Mouse (Mus musculus): Measurements from ENCODE around the gene Tagap.
"Not testable (repeated sequence)": the region's sequence is repeated elsewhere in the genome, so short reads cannot be mapped to it uniquely, and the experiment has no call there.

The Tagap gene

GRCm38 (mm10) chr17:7915791-7916190 lies 10.0 kb upstream of the Tagap start:
- peak; percentile 3 for DNase-seq

GRCm38 (mm10) chr17:7916782-7917574 lies 8.8 kb upstream of the Tagap start:
- DNase-seq = peak; percentile 22

- peak; percentile 0 for DNase-seq
These were observed 7.4 kb upstream of the Tagap start for GRCm38 (mm10) chr17:7918355-7918754.

GRCm38 (mm10) chr17:7919209-7919608 lies 6.6 kb upstream of the Tagap start:
- DNase-seq = peak; percentile 13

GRCm38 (mm10) chr17:7922564-7922963 lies 3.2 kb upstream of the Tagap start:
- DNase-seq = peak; percentile 38

GRCm38 (mm10) chr17:7924185-7924725 lies 1.5 kb upstream of the Tagap start:
- DNase-seq = no peak

GRCm38 (mm10) chr17:7927582-7928535 lies 2.1 kb downstream of the Tagap start:
- peak; percentile 82 for DNase-seq

GRCm38 (mm10) chr17:7928662-7929061 lies 2.9 kb downstream of the Tagap start:
- DNase-seq = no peak

- DNase-seq = no peak
These were observed 3.5 kb downstream of the Tagap start for GRCm38 (mm10) chr17:7929279-7929678.

- no peak for DNase-seq
These were observed 5.5 kb downstream of the Tagap start for GRCm38 (mm10) chr17:7931096-7931990.

- not testable (repeated sequence) for DNase-seq
These were observed 6.3 kb downstream of the Tagap start for GRCm38 (mm10) chr17:7932121-7932520.

GRCm38 (mm10) chr17:7939640-7940039 lies 13.8 kb downstream of the Tagap start:
- peak; percentile 60 for DNase-seq

GRCm38 (mm10) chr17:7945117-7946052 lies 19.6 kb downstream of the Tagap start, which contains the start of gene Rsph3a:
Rsph3a (plus strand) TSS chr17:7945614.
- DNase-seq = peak; percentile 94

- DNase-seq = not testable (repeated sequence)
These were observed 20.3 kb downstream of the Tagap start for GRCm38 (mm10) chr17:7946053-7946627.

- not testable (repeated sequence) for DNase-seq
These were observed 25.5 kb downstream of the Tagap start for GRCm38 (mm10) chr17:7951333-7951732.

GRCm38 (mm10) chr17:7957242-7957641 lies 31.4 kb downstream of the Tagap start:
- not testable (repeated sequence) for DNase-seq

GRCm38 (mm10) chr17:7963333-7963732 lies 37.5 kb downstream of the Tagap start:
- DNase-seq = not testable (repeated sequence)

- DNase-seq = not testable (repeated sequence)
These were observed 38.6 kb downstream of the Tagap start for GRCm38 (mm10) chr17:7964398-7964797.

- not testable (repeated sequence) for DNase-seq
These were observed 42.7 kb downstream of the Tagap start for GRCm38 (mm10) chr17:7968490-7968889.

- DNase-seq = not testable (repeated sequence)
These were observed 44.0 kb downstream of the Tagap start for GRCm38 (mm10) chr17:7969782-7970181.
